Mouse (Mus musculus): ENCODE measurements around the gene Fads3. TPM values are rescaled to one million over a fixed set of nuclear protein-coding genes. Genes with fewer than 3 reads are reported as not detected.

Gene Fads3
- total RNA-seq, 2 experiments from 2014 or later, result 37.8 to 39.8 TPM

GRCm38 (mm10) chr19:10046346-10046745 lies 5.0 kb downstream of the Fads3 start:
- DNase-seq, result no peak
- intact Hi-C loops (cut with DNase I), result no loop called here

- intact Hi-C loops (cut with DNase I), result no loop called here
- DNase-seq, result no peak
Measured at GRCm38 (mm10) chr19:10046983-10047382, 5.6 kb downstream of the Fads3 start.

- intact Hi-C loops (cut with DNase I), result no loop called here
- no peak for DNase-seq
Measured at GRCm38 (mm10) chr19:10049533-10049932, 8.2 kb downstream of the Fads3 start.

DNA sequence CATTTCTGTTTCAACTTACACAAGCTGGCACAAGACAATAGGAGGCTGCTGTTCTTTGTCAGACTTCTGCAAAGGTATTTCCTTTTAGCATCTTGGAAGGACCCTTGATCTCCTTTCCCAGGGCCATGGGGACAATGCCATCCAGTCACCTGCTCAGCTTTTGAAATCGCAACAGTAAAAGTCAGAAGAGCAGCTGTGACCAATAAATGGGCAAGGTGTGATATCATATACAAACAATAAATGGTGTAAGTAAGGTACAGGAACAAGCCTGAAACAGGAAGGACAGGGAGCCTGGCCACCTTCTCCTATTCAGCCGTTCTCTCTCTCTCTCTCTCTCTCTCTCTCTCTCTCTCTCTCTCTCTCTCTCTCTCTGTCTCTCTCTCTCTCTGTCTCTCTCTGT lies 9.1 kb downstream of the Fads3 start:
- no peak for DNase-seq
- intact Hi-C loops (cut with DNase I), result no loop called here

GRCm38 (mm10) chr19:10052698-10053097 lies 11.3 kb downstream of the Fads3 start:
- DNase-seq, result no peak
- intact Hi-C loops (cut with DNase I), result no loop called here

- intact Hi-C loops (cut with DNase I), result no loop called here
- no peak for DNase-seq
Measured at GRCm38 (mm10) chr19:10053692-10054260, 12.4 kb downstream of the Fads3 start.

DNA sequence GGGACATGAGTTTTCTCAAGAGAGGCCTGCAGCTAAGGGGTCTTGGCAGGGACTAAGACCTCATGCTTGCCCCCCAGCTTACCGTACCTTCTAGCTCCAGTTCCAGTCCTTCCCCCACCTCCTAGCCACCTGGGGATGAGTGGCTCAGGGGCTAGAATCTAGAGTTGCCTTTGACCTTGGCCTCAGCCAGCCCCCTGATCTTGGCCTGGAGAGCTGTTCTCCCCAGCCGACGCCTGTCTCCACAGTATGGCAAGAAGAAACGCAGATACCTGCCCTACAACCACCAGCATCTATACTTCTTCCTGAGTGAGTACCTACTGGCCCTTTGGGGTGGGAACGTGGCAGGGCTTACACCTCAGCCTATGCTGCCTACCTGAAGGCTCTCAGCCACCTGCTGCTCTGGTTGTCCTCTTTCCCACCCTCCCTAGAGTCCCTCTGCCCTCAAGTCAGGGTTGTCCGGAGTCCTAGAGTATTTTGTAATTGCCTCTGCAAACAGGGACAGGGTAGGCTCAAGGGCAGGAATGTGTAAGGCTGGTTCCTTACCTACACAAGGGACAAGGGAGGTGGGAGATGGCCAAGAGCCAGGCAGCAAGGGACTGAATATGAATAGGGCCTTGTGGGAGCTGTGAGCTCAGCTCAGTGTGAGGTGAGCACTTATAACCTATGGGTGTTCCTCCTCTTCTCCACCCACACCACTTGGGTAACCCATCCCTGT lies 13.1 kb downstream of the Fads3 start:
- DNase-seq, result no peak
- intact Hi-C loops (cut with DNase I), result no loop called here

DNA sequence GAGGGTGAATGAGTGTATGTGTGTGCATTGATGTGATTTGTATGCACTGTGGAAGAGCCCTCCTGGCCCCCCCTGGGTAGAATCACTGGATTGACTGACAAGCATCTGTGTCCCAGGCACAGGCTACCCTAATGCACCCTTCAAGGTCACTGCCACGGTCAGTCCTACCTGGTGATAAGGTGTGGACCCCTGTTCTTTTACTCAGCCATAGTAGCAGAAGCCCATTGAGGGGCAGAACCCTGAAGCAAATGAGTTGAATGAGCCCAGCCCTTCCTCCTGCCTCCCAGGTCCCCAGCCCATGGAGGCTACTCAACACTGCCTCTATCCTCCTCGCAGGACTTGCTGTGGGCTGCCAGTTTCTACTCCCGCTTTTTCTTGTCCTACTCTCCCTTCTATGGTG lies 13.9 kb downstream of the Fads3 start:
- DNase-seq, result no peak
- intact Hi-C loops (cut with DNase I), result no loop called here

DNA sequence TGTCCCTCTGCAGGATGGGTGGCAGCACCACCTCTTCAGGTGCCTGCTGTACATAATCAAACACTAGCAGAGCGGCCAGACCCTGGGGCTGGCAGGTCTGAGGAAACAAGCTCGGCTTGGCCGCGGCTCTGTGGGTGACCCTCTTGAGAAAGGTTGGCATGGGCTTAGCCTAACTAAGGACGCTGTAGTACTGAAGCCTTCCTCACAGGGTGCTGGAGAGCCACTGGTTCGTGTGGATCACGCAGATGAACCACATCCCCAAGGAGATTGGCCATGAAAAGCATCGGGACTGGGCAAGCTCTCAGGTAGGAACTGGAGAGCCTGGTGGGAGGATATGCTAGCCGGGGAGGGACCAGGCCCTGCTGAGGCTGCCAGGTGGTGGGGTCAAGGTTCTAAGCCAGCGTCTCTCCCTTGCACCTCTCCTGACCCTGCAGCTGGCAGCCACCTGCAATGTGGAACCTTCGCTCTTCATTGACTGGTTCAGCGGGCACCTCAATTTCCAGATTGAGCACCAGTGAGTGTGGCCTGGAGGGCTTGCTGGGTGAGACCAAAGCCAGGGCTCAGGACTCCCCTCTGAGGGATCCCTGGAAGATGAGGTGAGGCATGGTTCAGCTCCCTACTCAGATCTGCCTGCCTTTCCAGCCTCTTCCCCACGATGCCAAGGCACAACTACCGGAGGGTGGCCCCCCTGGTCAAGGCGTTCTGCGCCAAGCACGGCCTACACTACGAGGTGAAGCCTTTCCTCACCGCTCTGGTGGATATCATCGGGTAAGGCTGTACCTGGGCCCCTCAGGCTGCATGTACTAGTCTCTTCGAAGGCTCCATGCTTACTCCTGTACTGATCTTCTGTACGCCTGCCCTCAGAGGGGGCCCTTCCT lies 14.7 kb downstream of the Fads3 start:
- intact Hi-C loops (cut with DNase I), result no loop called here
- DNase-seq, result no peak

DNA sequence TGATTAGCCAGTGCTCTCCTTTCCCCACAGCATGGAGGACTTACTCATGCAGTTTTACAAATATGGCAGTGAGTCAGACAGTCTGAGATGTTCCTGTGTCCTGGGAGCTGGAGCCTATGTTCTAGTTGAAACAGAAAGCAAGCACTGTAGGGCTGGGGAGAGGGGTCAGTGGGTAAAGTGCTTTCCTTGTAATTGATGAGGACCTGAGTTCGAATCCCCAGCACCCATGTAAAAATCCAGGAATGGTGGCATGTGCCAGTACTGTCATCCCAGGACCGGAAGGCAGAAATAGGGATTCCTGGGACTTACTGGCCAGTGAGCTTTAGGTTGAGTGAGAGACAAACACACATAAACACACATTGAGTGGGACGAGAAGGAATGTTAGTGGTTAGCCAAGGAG lies 15.3 kb downstream of the Fads3 start:
- DNase-seq, result no peak
- intact Hi-C loops (cut with DNase I), result no loop called here

DNA sequence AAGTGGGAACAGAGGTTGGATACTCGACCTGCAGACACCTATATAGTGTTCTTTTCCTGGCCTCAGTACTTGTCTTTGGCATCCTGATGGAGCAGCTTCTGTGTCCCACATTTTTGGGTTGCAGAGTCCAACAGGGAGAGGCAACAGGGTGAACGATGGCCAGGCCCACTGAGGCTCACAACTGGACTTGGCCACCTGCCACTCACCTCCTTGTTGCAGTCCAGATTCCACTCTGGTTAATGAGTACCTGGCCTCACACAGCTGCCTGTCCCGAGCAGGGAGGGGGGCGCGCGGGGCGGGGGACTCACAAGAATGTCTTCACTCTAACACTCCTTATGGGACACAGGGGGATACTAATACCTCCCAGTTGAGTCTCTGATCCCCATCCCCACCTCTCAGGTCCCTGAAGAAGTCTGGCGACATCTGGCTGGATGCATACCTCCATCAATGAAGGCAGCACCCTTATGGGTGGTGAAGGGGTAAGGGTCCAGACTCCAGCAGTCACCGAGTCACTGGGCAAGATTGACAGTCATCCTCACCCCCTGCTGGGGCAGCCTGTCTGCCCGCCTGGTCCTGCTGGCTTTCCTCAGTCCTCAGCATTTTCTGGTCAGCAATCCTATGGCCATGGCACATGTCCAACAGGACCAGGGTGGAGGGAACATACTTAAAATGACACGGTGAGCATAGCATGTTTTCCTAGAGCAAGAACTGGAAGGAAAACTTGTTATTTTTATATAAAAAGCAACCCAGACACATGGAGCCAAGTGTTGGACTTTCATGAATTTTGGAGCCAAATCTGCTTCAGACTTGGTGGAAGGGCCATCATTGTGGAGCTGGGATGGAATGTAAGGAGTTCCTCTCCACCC lies 16.4 kb downstream of the Fads3 start:
- intact Hi-C loops (cut with DNase I), result no loop called here
- DNase-seq, result no peak

DNA sequence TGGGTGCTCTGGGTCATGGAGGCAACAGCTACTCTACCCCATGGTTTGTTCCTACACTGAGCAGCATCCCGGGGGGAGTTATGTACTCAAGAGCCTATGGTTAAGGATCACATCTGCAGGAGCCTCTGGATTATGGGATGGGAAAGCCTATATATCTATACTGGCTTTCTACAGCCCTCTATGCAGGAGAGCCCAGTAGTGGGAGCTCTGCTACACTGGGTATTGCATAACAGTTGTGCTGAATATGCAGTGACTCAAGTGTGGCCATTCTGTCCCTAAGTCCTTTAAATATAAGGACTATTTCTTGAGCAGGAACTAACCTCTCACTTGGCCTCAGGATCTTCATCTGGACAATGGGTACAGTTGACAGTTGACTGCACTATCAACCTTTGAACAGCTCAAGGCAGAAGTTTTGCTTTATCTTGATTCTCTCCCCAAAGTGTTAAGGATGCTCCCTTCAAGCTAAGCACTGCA lies 17.0 kb downstream of the Fads3 start:
- intact Hi-C loops (cut with DNase I), result no loop called here

DNA sequence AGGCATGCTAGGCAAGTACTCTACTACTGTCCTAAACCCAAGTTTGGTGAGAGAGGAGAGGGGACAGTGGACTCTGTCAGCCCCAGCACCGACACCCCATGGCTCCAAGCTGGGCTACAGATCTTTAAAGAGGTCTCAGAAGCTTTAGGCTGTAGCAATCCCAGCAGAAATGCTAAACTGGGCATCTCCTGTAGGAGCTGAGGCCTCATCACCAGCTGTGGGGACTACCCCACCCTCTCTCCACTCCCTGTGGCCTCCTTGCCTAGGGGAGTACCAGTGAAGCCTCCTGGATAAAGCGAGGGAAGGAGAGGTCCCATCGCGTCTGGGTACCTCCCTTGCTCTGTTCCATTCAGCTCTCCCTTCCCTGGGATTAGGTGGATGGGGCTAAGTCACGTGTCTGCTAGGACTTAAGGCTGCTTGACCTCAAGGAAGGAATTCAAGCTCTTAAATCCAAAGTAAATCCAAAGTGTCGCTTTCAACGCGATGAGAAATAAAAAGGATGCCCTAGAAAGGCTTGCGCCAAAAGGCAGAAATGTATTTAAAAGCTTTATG lies 17.6 kb downstream of the Fads3 start:
- intact Hi-C loops (cut with DNase I), result no loop called here
- no peak for DNase-seq

More for the DNA sequence above, 17.0 kb downstream of the Fads3 start:
- no peak for DNase-seq

GRCm38 (mm10) chr19:10059911-10060567 lies 18.7 kb downstream of the Fads3 start:
- peak; percentile 49 to 55 for DNase-seq
- intact Hi-C loops (cut with DNase I), result no loop called here

- no peak for DNase-seq
- intact Hi-C loops (cut with DNase I), result no loop called here
Measured at GRCm38 (mm10) chr19:10060783-10061590, 19.6 kb downstream of the Fads3 start.

DNA sequence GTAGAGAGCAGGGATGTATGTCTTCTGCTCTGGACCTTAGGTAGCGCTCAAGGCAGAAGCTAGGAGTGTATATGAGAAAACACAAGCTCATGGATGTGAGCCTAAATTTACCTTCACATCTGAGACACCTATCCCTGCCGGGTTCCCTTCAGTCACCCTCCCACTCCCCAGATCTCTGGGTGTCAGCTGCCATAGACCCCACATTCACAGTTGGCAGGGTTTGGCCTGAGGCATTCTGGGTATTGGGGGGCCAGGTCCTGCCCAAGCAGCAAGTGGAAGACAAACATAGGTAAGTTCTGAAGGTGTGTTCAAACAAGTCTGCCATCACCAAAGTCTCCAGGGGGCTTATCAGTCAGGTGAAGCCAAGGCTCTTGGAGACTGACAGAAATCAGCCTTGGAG lies 20.3 kb downstream of the Fads3 start:
- DNase-seq, result no peak
- intact Hi-C loops (cut with DNase I), result no loop called here

GRCm38 (mm10) chr19:10062292-10062691 lies 20.9 kb downstream of the Fads3 start:
- intact Hi-C loops (cut with DNase I), result no loop called here
- no peak for DNase-seq

- DNase-seq, result no peak
- intact Hi-C loops (cut with DNase I), result no loop called here
Measured at GRCm38 (mm10) chr19:10062862-10063261, 21.5 kb downstream of the Fads3 start.

Data from heart, postnatal 36 days (tissue).